Mouse (Mus musculus): ENCODE measurements at regions not wholly inside any gene's neighbourhood (a gene's known extent, or its start where the extent isn't known, plus 50 kb on each side); places are given as distances from the start of the nearest gene placed in this dataset.

- TF ChIP-seq CTCF (conservative IDR thresholded peaks at IDR 0.05; ENCODE audit: insufficient read depth, insufficient read length, low read depth, low read length) = no peak
- no peak for TF ChIP-seq POLR2A (IDR thresholded peaks at IDR 0.05; ENCODE audit: low read depth, low read length)
These were observed 221.2 kb upstream of the Tnp1 start for GRCm38 (mm10) chr1:73236867-73237266.
